Mouse (Mus musculus): ENCODE results near the gene Edc3. TPM values are rescaled to one million over a fixed set of nuclear protein-coding genes. Genes with fewer than 3 reads are reported as not detected.
A peak's percentile ranks its signal among the peaks of the same experiment; 100 is the strongest.
"Not testable (repeated sequence)": the region's sequence is repeated elsewhere in the genome, so short reads cannot be mapped to it uniquely, and the experiment has no call there.

The Edc3 gene
- polyA plus RNA-seq, 1 experiment from 2014 or later = 26.8 TPM

GRCm38 (mm10) chr9:57708720-57709274 lies 457 bp downstream of the Edc3 start:
- WGBS = 2% methylated on average over 38 of the region's 39 CpGs
- Histone ChIP-seq H3K9me3 (peaks cover 4% of the 10 kb centered on the region; the same call in 1 of the 2 replicates), H3K4me3 (replicated peaks) (peak overlapping the region; percentile 93), H3K36me3 (0 out of 2 replicates have a peak, but pooled peaks cover 3% of the 10 kb centered on the region), H3K4me2 (peak overlapping the region; percentile 76), H3K27ac (peak overlapping the region; percentile 82), H3K9ac (peak overlapping the region; percentile 91), H3K4me1 (no peaks in the 10 kb centered on the region), H3K27me3 (replicated peaks) (no peaks in the 10 kb centered on the region)
- peak; percentile 72 for ATAC-seq (ENCODE audit: insufficient read depth, low FRiP score, low read depth)

- WGBS = 92% methylated on average over 5 of the region's 5 CpGs
- not testable (repeated sequence) for H3K4me2 ChIP-seq; H3K4me3 ChIP-seq (replicated peaks); H3K27me3 ChIP-seq (replicated peaks); H3K9ac ChIP-seq; H3K27ac ChIP-seq; H3K4me1 ChIP-seq; ATAC-seq (ENCODE audit: insufficient read depth, low FRiP score, low read depth); H3K9me3 ChIP-seq
- peaks cover 11% of the 10 kb centered on the region; the same call in 1 of the 2 replicates for H3K36me3 ChIP-seq
Observed at GRCm38 (mm10) chr9:57710214-57710613, 1.9 kb downstream of the Edc3 start.

- Histone ChIP-seq H3K4me3 (replicated peaks) (no peak overlapping the region), H3K9ac (no peak overlapping the region), H3K9me3 (peaks cover 4% of the 10 kb centered on the region; the same call in 1 of the 2 replicates), H3K36me3 (peaks cover 25% of the 10 kb centered on the region), H3K4me1 (no peaks in the 10 kb centered on the region), H3K27me3 (replicated peaks) (no peaks in the 10 kb centered on the region), H3K27ac (no peak overlapping the region), H3K4me2 (no peak overlapping the region)
- 65% methylated on average over 2 of the region's 2 CpGs for WGBS
- ATAC-seq (ENCODE audit: insufficient read depth, low FRiP score, low read depth) = no peak
Observed at GRCm38 (mm10) chr9:57712194-57712593, 3.9 kb downstream of the Edc3 start.

- ATAC-seq (ENCODE audit: insufficient read depth, low FRiP score, low read depth) = no peak
- 85% methylated on average over 7 of the region's 7 CpGs for WGBS
- H3K4me2 ChIP-seq = no peak overlapping the region
- no peaks in the 10 kb centered on the region for H3K27me3 ChIP-seq (replicated peaks)
- H3K27ac ChIP-seq = no peak overlapping the region
- no peaks in the 10 kb centered on the region for H3K4me1 ChIP-seq
- no peak overlapping the region for H3K9ac ChIP-seq
- no peaks in the 10 kb centered on the region for H3K9me3 ChIP-seq
- H3K4me3 ChIP-seq (replicated peaks) = no peak overlapping the region
- peaks cover 32% of the 10 kb centered on the region for H3K36me3 ChIP-seq
Observed at GRCm38 (mm10) chr9:57718408-57718807, 10.1 kb downstream of the Edc3 start.

- Histone ChIP-seq H3K27me3 (replicated peaks) (no peaks in the 10 kb centered on the region), H3K4me3 (replicated peaks) (no peak overlapping the region), H3K9me3 (no peaks in the 10 kb centered on the region), H3K36me3 (peaks cover 19% of the 10 kb centered on the region), H3K9ac (no peak overlapping the region), H3K27ac (no peak overlapping the region), H3K4me2 (no peak overlapping the region), H3K4me1 (no peaks in the 10 kb centered on the region)
- no peak for ATAC-seq (ENCODE audit: insufficient read depth, low FRiP score, low read depth)
- 79% methylated on average over 3 of the region's 3 CpGs for WGBS
Observed at GRCm38 (mm10) chr9:57720736-57721135, 12.4 kb downstream of the Edc3 start.

GRCm38 (mm10) chr9:57722371-57722770 lies 14.0 kb downstream of the Edc3 start:
- 88% methylated on average over 1 of the region's 1 CpGs for WGBS
- H3K36me3 ChIP-seq = peaks cover 14% of the 10 kb centered on the region; the same call in 1 of the 2 replicates

GRCm38 (mm10) chr9:57723315-57723715 lies 15.0 kb downstream of the Edc3 start:
- H3K4me3 ChIP-seq (replicated peaks) = no peak overlapping the region
- no peaks in the 10 kb centered on the region for H3K9me3 ChIP-seq
- no peak overlapping the region for H3K27ac ChIP-seq
- peaks cover 11% of the 10 kb centered on the region; the same call in 1 of the 2 replicates for H3K36me3 ChIP-seq
- WGBS = 49% methylated on average over 5 of the region's 5 CpGs
- no peak overlapping the region for H3K4me2 ChIP-seq
- H3K9ac ChIP-seq = no peak overlapping the region
- H3K4me1 ChIP-seq = no peaks in the 10 kb centered on the region
- no peaks in the 10 kb centered on the region for H3K27me3 ChIP-seq (replicated peaks)
- no peak for ATAC-seq (ENCODE audit: insufficient read depth, low FRiP score, low read depth)

More at GRCm38 (mm10) chr9:57722371-57722770, 14.0 kb downstream of the Edc3 start:
- no peak overlapping the region for H3K4me2 ChIP-seq
- H3K4me3 ChIP-seq (replicated peaks) = no peak overlapping the region
- no peak overlapping the region for H3K9ac ChIP-seq
- no peaks in the 10 kb centered on the region for H3K4me1 ChIP-seq
- ATAC-seq (ENCODE audit: insufficient read depth, low FRiP score, low read depth) = no peak
- no peaks in the 10 kb centered on the region for H3K9me3 ChIP-seq
- no peaks in the 10 kb centered on the region for H3K27me3 ChIP-seq (replicated peaks)
- no peak overlapping the region for H3K27ac ChIP-seq

GRCm38 (mm10) chr9:57723796-57724195 lies 15.5 kb downstream of the Edc3 start:
- H3K9ac ChIP-seq = no peak overlapping the region
- H3K4me1 ChIP-seq = no peaks in the 10 kb centered on the region
- H3K4me2 ChIP-seq = no peak overlapping the region
- H3K36me3 ChIP-seq = peaks cover 11% of the 10 kb centered on the region; the same call in 1 of the 2 replicates
- no peaks in the 10 kb centered on the region for H3K27me3 ChIP-seq (replicated peaks)
- no peak overlapping the region for H3K4me3 ChIP-seq (replicated peaks)
- no peaks in the 10 kb centered on the region for H3K9me3 ChIP-seq
- 80% methylated on average over 5 of the region's 5 CpGs for WGBS
- H3K27ac ChIP-seq = no peak overlapping the region
- no peak for ATAC-seq (ENCODE audit: insufficient read depth, low FRiP score, low read depth)

GRCm38 (mm10) chr9:57724701-57725100 lies 16.4 kb downstream of the Edc3 start:
- Histone ChIP-seq H3K36me3 (peaks cover 14% of the 10 kb centered on the region; the same call in 1 of the 2 replicates), H3K4me2 (no peak overlapping the region)

GRCm38 (mm10) chr9:57728312-57728711 lies 20.0 kb downstream of the Edc3 start:
- Histone ChIP-seq H3K9me3 (no peaks in the 10 kb centered on the region), H3K27me3 (replicated peaks) (no peaks in the 10 kb centered on the region), H3K9ac (no peak overlapping the region), H3K36me3 (peaks cover 18% of the 10 kb centered on the region), H3K4me1 (no peaks in the 10 kb centered on the region), H3K27ac (no peak overlapping the region), H3K4me3 (replicated peaks) (no peak overlapping the region), H3K4me2 (no peak overlapping the region)
- no peak for ATAC-seq (ENCODE audit: insufficient read depth, low FRiP score, low read depth)
- WGBS = 91% methylated on average over 1 of the region's 1 CpGs

More at GRCm38 (mm10) chr9:57724701-57725100, 16.4 kb downstream of the Edc3 start:
- H3K27me3 ChIP-seq (replicated peaks) = no peaks in the 10 kb centered on the region
- no peak overlapping the region for H3K9ac ChIP-seq
- ATAC-seq (ENCODE audit: insufficient read depth, low FRiP score, low read depth) = no peak
- 90% methylated on average over 3 of the region's 3 CpGs for WGBS
- H3K9me3 ChIP-seq = no peaks in the 10 kb centered on the region
- no peak overlapping the region for H3K27ac ChIP-seq
- H3K4me3 ChIP-seq (replicated peaks) = no peak overlapping the region
- H3K4me1 ChIP-seq = no peaks in the 10 kb centered on the region

- peaks cover 15% of the 10 kb centered on the region for H3K36me3 ChIP-seq
- 97% methylated on average over 6 of the region's 6 CpGs for WGBS
- H3K27me3 ChIP-seq (replicated peaks) = no peaks in the 10 kb centered on the region
- H3K9me3 ChIP-seq = no peaks in the 10 kb centered on the region
- no peak overlapping the region for H3K4me2 ChIP-seq
- ATAC-seq (ENCODE audit: insufficient read depth, low FRiP score, low read depth) = no peak
- no peak overlapping the region for H3K4me3 ChIP-seq (replicated peaks)
- no peak overlapping the region for H3K9ac ChIP-seq
- no peak overlapping the region for H3K27ac ChIP-seq
- H3K4me1 ChIP-seq = no peaks in the 10 kb centered on the region
Observed at GRCm38 (mm10) chr9:57733606-57734005, 25.3 kb downstream of the Edc3 start.

- H3K4me3 ChIP-seq (replicated peaks) = no peak overlapping the region
- no peak for ATAC-seq (ENCODE audit: insufficient read depth, low FRiP score, low read depth)
- H3K4me2 ChIP-seq = no peak overlapping the region
- H3K36me3 ChIP-seq = peaks cover 13% of the 10 kb centered on the region
- H3K4me1 ChIP-seq = no peaks in the 10 kb centered on the region
- no peak overlapping the region for H3K9ac ChIP-seq
- H3K27ac ChIP-seq = no peak overlapping the region
- H3K27me3 ChIP-seq (replicated peaks) = no peaks in the 10 kb centered on the region
- WGBS = 94% methylated on average over 5 of the region's 5 CpGs
- no peaks in the 10 kb centered on the region for H3K9me3 ChIP-seq
Observed at GRCm38 (mm10) chr9:57739863-57740262, 31.5 kb downstream of the Edc3 start.

Measured in stomach, embryonic 15.5 days (tissue).